9 mouse cellular contexts compared by ENCODE assay signal in genomic region chr13:98239978-98240641, GRCm38 (mm10). TPM values are rescaled to one million over a fixed set of nuclear protein-coding genes. Genes with fewer than 3 reads are reported as not detected.
A peak's percentile ranks its signal among the peaks of the same experiment; 100 is the strongest.
DNase-seq lines count a peak whose midpoint lies in the region; ATAC-seq and TF ChIP-seq lines count a peak whose summit lies in the region.
"Had no signal": no experiment of that assay in that cellular context is flagged by ENCODE, and none has a peak within 500 bp of the region (broad histone marks: within the 10 kb centered on the region; RNA-seq: fewer than 3 reads in every experiment).

No protein-coding gene starts in this region.

- DNase-seq in midbrain, embryonic 11.5 days (ENCODE audit: low spot score, missing footprints), result peak; percentile 98
- DNase-seq in embryo, embryonic 11 days, result peak; percentile 84
- peak; percentile 74 to 83 for DNase-seq in heart, postnatal 10 days
- DNase-seq in left cerebral cortex, adult 2 months (ENCODE audit: extremely low spot score in 1 of 2, low spot score in 2 of 2), result peak; percentile 72 to 80
- DNase-seq in ovary, postnatal 14 days (ENCODE audit: low spot score), result peak; percentile 73
- DNase-seq in urinary bladder, postnatal 14 days (ENCODE audit: low spot score), result peak; percentile 76

- no peaks in the 10 kb centered on the region for H3K36me3 ChIP-seq in midbrain, embryonic 11.5 days (ENCODE audit: control insufficient read depth, insufficient read depth, low read length)
- no peaks in the 10 kb centered on the region for H3K36me3 ChIP-seq in midbrain, embryonic 13.5 days
- H3K36me3 ChIP-seq: hindbrain, embryonic 15.5 days had no signal

- no peak overlapping the region for H3K27ac ChIP-seq in midbrain, embryonic 11.5 days (ENCODE audit: low read depth, low read length)
- no peak overlapping the region for H3K27ac ChIP-seq in midbrain, embryonic 13.5 days
- no peak overlapping the region for H3K27ac ChIP-seq in left cerebral cortex, adult 2 months
- H3K27ac ChIP-seq: hindbrain, embryonic 15.5 days had no signal

- no peak overlapping the region for H3K4me2 ChIP-seq in midbrain, embryonic 11.5 days
- H3K4me2 ChIP-seq in midbrain, embryonic 13.5 days (replicated peaks), result no peak overlapping the region
- H3K4me2 ChIP-seq: hindbrain, embryonic 15.5 days had no signal

- no peaks in the 10 kb centered on the region for H3K9me3 ChIP-seq in midbrain, embryonic 11.5 days (ENCODE audit: control insufficient read depth, low read length)
- H3K9me3 ChIP-seq in midbrain, embryonic 13.5 days, result no peaks in the 10 kb centered on the region
- H3K9me3 ChIP-seq: hindbrain, embryonic 15.5 days had no signal

- intact Hi-C loops in heart, postnatal 10 days (cut with DNase I), result loop anchor here (1.0 to 10.0 kb wide), 2 partner anchors 209 to 1005 kb away; no protein-coding TSS in a partner anchor
- intact Hi-C loops in left cerebral cortex, adult 2 months (cut with DNase I), result loop anchor here (1.0 to 5.0 kb wide), 2 partner anchors 209 to 1003 kb away; no protein-coding TSS in a partner anchor

- 21% methylated on average over 12 of the region's 12 CpGs for WGBS in midbrain, embryonic 11.5 days
- WGBS in midbrain, embryonic 13.5 days, result 16% methylated on average over 12 of the region's 12 CpGs

- no peak overlapping the region for H3K4me3 ChIP-seq in midbrain, embryonic 11.5 days (ENCODE audit: low read depth, low read length)
- no peak overlapping the region for H3K4me3 ChIP-seq in midbrain, embryonic 13.5 days (replicated peaks)
- H3K4me3 ChIP-seq in left cerebral cortex, adult 2 months, result no peak overlapping the region
- H3K4me3 ChIP-seq: hindbrain, embryonic 15.5 days had no signal

- no peak for ATAC-seq in midbrain, embryonic 11.5 days (ENCODE audit: low FRiP score)
- no peak for ATAC-seq in midbrain, embryonic 13.5 days
- ATAC-seq in activated CD4-positive, CD25-positive, alpha-beta regulatory T cell, adult 4 months, result peak; percentile 57

- peak; percentile 97 for TF ChIP-seq CTCF in left cerebral cortex, adult 2 months (IDR thresholded peaks at IDR 0.05)

- H3K4me1 ChIP-seq in midbrain, embryonic 11.5 days (ENCODE audit: control insufficient read depth, insufficient read depth, low read length), result no peaks in the 10 kb centered on the region
- H3K4me1 ChIP-seq in midbrain, embryonic 13.5 days (replicated peaks), result peaks cover 3% of the 10 kb centered on the region; the same call in 1 of the 2 replicates
- H3K4me1 ChIP-seq: hindbrain, embryonic 15.5 days had no signal

- no peak overlapping the region for H3K9ac ChIP-seq in midbrain, embryonic 11.5 days (ENCODE audit: low read length)
- no peak overlapping the region for H3K9ac ChIP-seq in midbrain, embryonic 13.5 days (replicated peaks)
- H3K9ac ChIP-seq: hindbrain, embryonic 15.5 days had no signal

- H3K27me3 ChIP-seq in midbrain, embryonic 11.5 days (ENCODE audit: control insufficient read depth, insufficient read depth, low read length), result no peaks in the 10 kb centered on the region
- H3K27me3 ChIP-seq in midbrain, embryonic 13.5 days, result no peaks in the 10 kb centered on the region
- H3K27me3 ChIP-seq: hindbrain, embryonic 15.5 days had no signal

RNA-seq across cellular contexts. Expression of gene Utp15, which starts 22.7 kb away (rescaled TPM):
- 40.4 and 42.9 TPM in 2 replicates for polyA plus RNA-seq in midbrain, embryonic 11.5 days (2014; fragmentation: Nextera tagmentation; extraction: Ambion mirVana)
- polyA plus RNA-seq in midbrain, embryonic 13.5 days (2015; fragmentation: Nextera tagmentation; extraction: Ambion mirVana), result 31.8 and 32.5 TPM in 2 replicates
- 10 to 100 TPM; 23.8 to 26.9 TPM for polyA plus RNA-seq in activated CD4-positive, CD25-positive, alpha-beta regulatory T cell, adult 4 months (2017; shearing (Covaris generic))
- total RNA-seq in heart, postnatal 10 days (2021), result 1 to 10 TPM; 7.7 to 8.3 TPM
- total RNA-seq in left cerebral cortex, adult 2 months (2021), result 10 to 100 TPM; 22.2 to 23.0 TPM

RNA-seq across cellular contexts. Expression of gene Ankra2, which starts 22.8 kb away (rescaled TPM):
- polyA plus RNA-seq in midbrain, embryonic 11.5 days (2014; fragmentation: Nextera tagmentation; extraction: Ambion mirVana), result 40.6 and 41.9 TPM in 2 replicates
- polyA plus RNA-seq in midbrain, embryonic 13.5 days (2015; fragmentation: Nextera tagmentation; extraction: Ambion mirVana), result 55.4 and 58.9 TPM in 2 replicates
- 10 to 100 TPM; 23.1 to 24.9 TPM for polyA plus RNA-seq in activated CD4-positive, CD25-positive, alpha-beta regulatory T cell, adult 4 months (2017; shearing (Covaris generic))
- total RNA-seq in heart, postnatal 10 days (2021), result 10 to 100 TPM; 23.5 to 23.7 TPM
- 10 to 100 TPM; 47.1 TPM for total RNA-seq in left cerebral cortex, adult 2 months (2021)

RNA-seq across cellular contexts. Expression of gene Arhgef28, which starts 33.9 kb away (rescaled TPM):
- 6.7 and 7.7 TPM in 2 replicates for polyA plus RNA-seq in midbrain, embryonic 11.5 days (2014; fragmentation: Nextera tagmentation; extraction: Ambion mirVana)
- polyA plus RNA-seq in midbrain, embryonic 13.5 days (2015; fragmentation: Nextera tagmentation; extraction: Ambion mirVana), result 12.9 and 13.6 TPM in 2 replicates
- under 1 TPM in 1 of 2 experiments, not detected in 1; 0.08 TPM for polyA plus RNA-seq in activated CD4-positive, CD25-positive, alpha-beta regulatory T cell, adult 4 months (2017; shearing (Covaris generic))
- total RNA-seq in heart, postnatal 10 days (2021), result 1 to 10 TPM; 6.1 to 8.8 TPM
- total RNA-seq in left cerebral cortex, adult 2 months (2021), result 10 to 100 TPM; 37.4 to 40.7 TPM

RNA-seq across cellular contexts. Expression of gene Gm21976, which starts 39.6 kb away (rescaled TPM):
- not detected in 2 replicates for polyA plus RNA-seq in midbrain, embryonic 11.5 days (2014; fragmentation: Nextera tagmentation; extraction: Ambion mirVana)
- not detected in 2 replicates for polyA plus RNA-seq in midbrain, embryonic 13.5 days (2015; fragmentation: Nextera tagmentation; extraction: Ambion mirVana)
- polyA plus RNA-seq in activated CD4-positive, CD25-positive, alpha-beta regulatory T cell, adult 4 months (2017; shearing (Covaris generic)), result not detected
- not detected for total RNA-seq in heart, postnatal 10 days (2021)
- not detected for total RNA-seq in left cerebral cortex, adult 2 months (2021)
- polyA plus RNA-seq: hindbrain, embryonic 15.5 days had no signal
